Mouse (Mus musculus) kidney, adult 11 months (tissue): ENCODE data around the gene Fosl1.

Source experiments
- DNase-seq: peaks from one replicate; pipeline ENCODE4 v3.0.0; 2022

The Fosl1 gene

GRCm38 (mm10) chr19:5457746-5458442, 10.5 kb downstream of the Fosl1 start, which contains the start of gene Ccdc85b:
TSS of gene Ccdc85b (minus strand) at chr19:5457894.
- no peak for DNase-seq

GRCm38 (mm10) chr19:5459019-5459418, 11.7 kb downstream of the Fosl1 start:
- DNase-seq = peak; percentile 64

GRCm38 (mm10) chr19:5459896-5460295, 12.5 kb downstream of the Fosl1 start:
- DNase-seq = no peak

DNA sequence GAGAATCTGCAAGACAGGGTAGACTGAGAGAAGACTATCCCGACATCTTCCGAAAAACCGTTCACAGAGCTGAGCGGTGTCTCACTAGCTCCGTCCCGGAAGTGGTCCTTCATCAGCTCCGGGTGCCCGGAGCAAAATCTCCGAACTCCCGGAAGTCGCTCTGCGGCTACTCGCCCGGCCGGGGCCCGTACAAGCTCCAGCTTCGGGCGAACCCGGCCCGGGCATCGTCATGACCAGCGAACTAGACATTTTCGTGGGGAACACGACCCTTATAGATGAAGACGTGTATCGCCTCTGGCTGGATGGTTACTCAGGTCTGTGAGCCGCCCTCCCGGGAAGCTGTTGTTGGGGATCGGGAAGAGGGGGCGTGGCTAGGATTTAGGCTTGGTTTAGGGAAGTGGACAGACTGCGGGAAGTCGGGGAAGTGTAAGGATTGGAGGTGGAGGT, 13.1 kb downstream of the Fosl1 start, which contains the start of gene Fibp:
TSS of gene Fibp (plus strand) at position 151 of the 447 bp plus-strand sequence.
- peak; percentile 86 for DNase-seq

DNA sequence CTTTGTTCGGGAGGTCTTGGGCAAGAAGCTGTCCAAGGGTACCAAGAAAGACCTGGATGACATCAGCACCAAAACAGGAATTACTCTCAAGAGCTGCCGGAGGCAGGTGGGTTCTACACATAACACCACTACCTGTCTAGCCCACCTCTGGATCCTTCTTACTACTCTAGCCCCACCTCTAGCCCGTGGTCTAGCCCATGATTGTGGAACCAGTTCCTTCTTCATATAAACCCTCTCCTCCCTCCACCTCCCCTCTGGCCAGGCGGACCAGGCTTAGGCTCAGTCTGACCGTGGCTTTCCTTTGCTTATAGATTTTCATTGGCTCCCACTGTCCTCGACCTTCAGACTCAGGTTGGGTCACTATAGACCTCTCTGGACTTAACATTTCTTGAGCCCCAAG, 14.1 kb downstream of the Fosl1 start:
- no peak for DNase-seq

DNA sequence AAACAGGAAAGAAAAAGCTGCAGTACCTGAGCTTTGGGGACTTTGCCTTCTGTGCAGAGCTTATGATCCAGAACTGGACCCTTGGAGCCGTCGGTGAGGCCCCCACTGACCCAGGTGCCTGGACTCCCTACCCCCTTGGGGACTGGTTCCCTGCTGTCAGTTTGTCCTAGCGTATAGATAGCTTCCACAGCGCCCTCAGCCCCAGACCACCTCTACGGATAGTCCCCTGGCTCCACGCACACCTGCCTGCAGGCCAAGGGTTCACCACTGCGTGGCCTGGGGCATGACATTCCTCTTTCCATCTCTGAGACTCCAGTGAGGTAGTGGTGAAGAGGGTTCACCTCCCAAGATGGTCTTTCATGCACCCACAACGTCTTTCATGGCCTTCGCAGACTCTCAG, 15.9 kb downstream of the Fosl1 start:
- no peak for DNase-seq

- peak; percentile 50 for DNase-seq
Measured at GRCm38 (mm10) chr19:5463791-5464562, 16.6 kb downstream of the Fosl1 start.

DNA sequence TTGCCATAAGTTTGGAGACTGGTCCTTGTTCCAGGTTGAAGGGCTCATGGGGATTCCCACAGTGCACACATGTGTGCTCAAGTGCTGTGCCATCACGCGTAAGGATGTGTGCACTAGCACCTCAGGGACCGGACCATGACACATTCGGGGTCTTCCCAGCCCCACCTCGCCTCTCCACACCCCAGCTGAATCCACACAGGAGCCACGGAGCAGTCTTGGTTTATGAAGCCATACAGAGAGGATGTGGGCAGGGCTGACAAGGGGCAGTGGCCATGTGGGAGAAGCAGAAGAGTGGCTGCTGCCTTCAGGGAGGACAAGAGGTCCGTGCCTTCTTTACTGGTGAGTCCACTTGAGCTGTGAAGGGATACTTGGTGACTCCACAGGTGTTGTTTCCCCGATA, 17.7 kb downstream of the Fosl1 start:
- no peak for DNase-seq

- DNase-seq = no peak
Measured at GRCm38 (mm10) chr19:5466916-5467500, 19.7 kb downstream of the Fosl1 start.

DNA sequence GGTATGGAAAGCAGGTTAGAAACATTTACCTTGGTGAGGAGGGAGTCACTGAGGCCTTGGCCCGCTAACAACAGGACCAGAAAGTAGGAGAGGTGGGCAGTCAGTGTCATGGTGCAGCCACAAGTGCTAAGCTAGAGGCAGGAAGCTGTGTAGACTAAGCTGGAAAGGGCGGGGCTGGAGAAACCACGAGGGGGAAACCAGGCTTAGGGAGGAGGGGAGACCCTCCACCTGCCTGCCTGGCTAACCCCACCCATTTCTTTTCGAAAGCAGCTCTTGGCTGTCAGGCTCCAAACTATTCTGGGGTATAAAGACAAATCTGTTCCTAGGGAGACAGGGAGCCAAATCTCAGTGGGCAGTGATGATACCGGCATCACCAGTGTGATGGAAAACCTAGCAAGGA, 21.0 kb downstream of the Fosl1 start, which contains the start of gene Ctsw:
TSS of gene Ctsw (minus strand) at position 134 of the 400 bp plus-strand sequence.
- no peak for DNase-seq

DNA sequence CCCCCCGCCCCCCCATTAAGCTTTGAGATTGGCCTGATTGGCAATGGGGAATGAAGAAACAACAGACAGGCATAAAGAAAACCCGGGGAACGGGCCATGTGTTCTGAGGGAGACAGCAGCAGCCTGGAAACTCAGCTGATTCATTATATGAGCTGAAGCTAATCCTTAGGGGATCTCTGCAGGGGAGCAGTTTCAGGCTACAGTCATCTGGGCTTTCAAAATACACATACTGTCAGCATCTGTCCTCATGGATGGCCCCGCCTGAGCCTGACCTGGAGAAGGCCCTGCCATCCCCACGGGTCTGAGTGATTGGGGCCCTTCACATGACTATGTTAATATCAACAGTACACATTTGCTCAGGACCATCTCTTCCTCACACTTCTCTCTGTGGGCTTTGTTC, 24.5 kb downstream of the Fosl1 start:
- DNase-seq = no peak

GRCm38 (mm10) chr19:5472857-5473256, 25.5 kb downstream of the Fosl1 start:
- DNase-seq = no peak

DNA sequence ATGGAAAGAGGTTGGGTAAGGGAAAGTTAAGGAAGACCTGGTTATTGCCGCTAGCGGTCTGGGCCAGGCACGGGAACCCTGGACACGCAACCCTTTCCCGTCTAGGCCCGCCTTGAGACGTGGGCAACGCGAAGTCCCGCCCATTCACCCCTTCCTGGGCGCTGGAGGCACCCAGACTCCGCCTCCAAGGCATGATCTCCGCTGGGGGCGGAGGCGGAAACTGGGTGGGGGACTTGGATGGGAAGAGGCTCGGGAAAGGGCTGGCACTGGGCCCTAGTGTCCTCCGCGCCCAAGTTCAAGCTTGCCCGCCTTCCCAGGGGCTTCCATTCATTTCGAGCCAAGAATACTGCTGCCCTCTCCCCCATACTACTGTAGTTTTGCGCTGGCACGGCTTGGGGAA, 26.4 kb downstream of the Fosl1 start, which contains the start of gene Efemp2:
TSS of gene Efemp2 (plus strand) at position 235 of the 400 bp plus-strand sequence.
- peak; percentile 80 for DNase-seq

GRCm38 (mm10) chr19:5474281-5475068, 27.1 kb downstream of the Fosl1 start:
- no peak for DNase-seq

DNA sequence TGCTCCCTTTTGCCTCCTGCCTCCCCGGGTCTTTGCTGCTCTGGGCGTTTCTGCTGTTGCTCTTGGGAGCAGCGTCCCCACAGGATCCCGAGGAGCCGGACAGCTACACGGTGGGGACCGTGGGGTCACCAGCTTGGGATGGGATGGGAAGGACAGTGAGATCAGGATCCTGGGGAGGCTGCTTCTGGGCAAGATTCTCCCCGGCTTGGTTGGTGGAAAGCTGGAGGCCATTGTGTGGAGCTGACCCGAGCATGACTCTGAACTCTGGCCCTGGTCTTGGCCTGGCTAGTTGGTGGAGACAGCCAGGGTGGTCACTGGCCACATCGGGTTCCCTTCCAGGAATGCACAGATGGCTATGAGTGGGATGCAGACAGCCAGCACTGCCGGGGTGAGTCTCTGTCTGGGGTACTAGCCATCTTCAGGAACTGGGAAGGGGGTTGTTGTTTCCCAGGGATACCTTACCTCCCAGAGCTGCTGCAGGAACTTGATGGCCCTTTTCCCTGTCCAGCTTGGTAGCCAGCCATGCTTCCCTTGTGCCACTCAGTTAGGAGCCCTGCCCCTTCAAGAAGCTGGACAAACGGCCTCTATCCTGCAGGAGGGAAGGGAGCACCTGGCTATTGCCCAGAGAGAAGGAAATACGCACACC, 27.8 kb downstream of the Fosl1 start:
- no peak for DNase-seq

DNA sequence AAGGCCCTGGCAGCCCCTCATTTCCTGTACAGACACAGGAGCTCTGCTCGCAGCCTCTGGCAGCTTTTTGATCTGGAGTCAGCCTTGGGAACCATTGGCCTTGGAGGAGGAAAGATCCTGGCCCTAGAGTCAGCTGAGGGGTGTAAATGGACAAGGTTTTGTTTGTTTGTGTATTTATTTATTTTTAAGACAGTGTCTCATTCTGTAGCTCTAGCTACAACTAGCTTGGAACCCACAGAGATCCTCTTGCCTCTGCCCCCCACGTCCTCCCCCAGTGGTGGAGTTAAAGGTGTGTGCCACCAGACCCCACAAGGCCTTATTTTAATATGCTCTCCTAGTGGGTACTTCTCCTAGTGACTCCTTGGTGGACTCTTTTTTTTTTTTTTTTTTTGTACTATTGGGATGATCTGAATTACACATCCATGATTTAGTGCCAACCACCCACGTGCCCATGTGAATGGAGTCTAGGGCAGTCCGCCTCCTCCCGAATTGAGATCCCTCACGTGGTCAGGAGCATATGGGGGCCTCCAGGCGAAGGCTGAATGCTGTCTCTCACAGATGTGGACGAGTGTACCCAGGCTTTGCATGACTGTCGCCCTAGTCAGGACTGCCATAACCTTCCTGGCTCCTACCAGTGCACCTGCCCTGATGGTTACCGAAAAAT, 29.8 kb downstream of the Fosl1 start:
- no peak for DNase-seq

GRCm38 (mm10) chr19:5477668-5478300, 30.4 kb downstream of the Fosl1 start:
- no peak for DNase-seq

GRCm38 (mm10) chr19:5480016-5480415, 32.7 kb downstream of the Fosl1 start:
- DNase-seq = no peak

DNA sequence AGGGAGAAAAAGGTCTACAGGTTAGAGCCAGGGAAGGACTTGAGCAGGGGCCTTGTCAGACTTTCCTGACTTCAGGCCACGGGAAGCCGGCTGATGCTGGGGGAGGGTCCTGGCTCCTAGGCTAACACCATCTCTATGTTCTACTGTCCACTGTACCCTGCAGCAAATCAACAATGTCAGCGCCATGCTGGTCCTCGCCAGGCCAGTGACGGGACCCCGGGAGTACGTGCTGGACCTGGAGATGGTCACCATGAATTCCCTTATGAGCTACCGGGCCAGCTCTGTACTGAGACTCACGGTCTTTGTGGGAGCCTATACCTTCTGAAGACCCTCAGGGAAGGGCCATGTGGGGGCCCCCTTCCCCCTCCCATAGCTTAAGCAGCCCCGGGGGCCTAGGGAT, 34.1 kb downstream of the Fosl1 start:
- no peak for DNase-seq

- DNase-seq = no peak
Measured at GRCm38 (mm10) chr19:5483386-5484359, 36.3 kb downstream of the Fosl1 start.
